Mouse (Mus musculus) liver, adult 2 months (tissue): Measurements from ENCODE around the gene Cys1.

ENCODE experiments used
- CTCF ChIP-seq: fragments of 200-500 bp; IDR thresholded peaks from 2 replicates; pipeline ENCODE4 v1.5.1; 2011; ENCODE audit warnings: low read depth, low read length, control low read depth
- POLR2A ChIP-seq: fragments of 200-500 bp; IDR thresholded peaks from 2 replicates; pipeline ENCODE4 v1.6.1; 2011; ENCODE audit warnings: low read length, control low read depth; ENCODE audit not compliant: insufficient read depth; ENCODE audit errors: extremely low read depth

DNA sequence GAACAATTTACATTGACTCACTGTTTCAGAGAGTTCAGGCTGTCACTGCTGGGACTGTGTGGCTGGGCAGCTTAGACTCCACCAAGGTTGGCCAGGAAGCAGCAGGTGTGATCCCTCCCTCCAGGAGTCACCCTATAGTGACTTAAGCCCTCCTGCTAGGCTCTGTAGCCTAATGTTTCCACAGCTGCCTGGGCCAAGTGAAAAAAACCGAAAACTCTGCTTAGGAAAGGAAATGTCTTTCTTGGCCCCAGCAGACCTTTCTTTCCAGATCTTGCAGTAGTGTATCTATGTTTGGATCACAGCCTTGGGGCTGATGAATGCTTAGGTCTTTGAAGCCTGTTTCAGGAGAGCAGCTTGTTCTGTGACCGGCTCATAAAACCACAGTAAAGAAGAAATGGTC lies 41.8 kb upstream of the Cys1 start:
- TF ChIP-seq CTCF, result no peak
- no peak for TF ChIP-seq POLR2A
